In the genomic region with DNA sequence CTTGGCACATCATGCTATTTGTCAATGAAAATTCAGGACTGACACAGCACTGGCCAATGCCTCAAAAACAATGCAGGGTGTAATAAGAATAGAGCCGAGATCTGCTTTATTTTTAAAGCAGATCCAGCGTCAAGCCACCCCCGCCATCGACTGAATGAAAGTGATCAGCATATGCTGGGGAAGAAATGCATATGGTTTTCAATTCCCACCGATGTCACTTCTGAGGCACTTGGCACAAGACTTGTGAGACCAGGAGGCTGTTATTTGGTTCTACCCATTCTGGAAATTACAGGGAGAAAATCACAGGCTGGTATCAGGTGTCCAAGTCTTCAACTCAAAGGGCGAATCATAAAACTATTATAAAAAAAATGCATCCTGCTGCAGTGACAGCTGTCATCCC, we compare ENCODE assay signal across 20 mouse cellular contexts.
DNase-seq lines count a peak whose midpoint lies in the region; ATAC-seq and TF ChIP-seq lines count a peak whose summit lies in the region.
"Had no signal": no experiment of that assay in that cellular context is flagged by ENCODE, and none has a peak within 500 bp of the region (broad histone marks: within the 10 kb centered on the region; RNA-seq: fewer than 3 reads in every experiment).

No protein-coding gene starts in this region.

- no peaks in the 10 kb centered on the region for H3K9me3 ChIP-seq in hindbrain, postnatal 0 days (ENCODE audit: low read length)
- H3K9me3 ChIP-seq in hindbrain, embryonic 16.5 days (ENCODE audit: control insufficient read depth, low read length), result no peaks in the 10 kb centered on the region
- no peaks in the 10 kb centered on the region for H3K9me3 ChIP-seq in forebrain, embryonic 16.5 days (ENCODE audit: control insufficient read depth, low read length)
- H3K9me3 ChIP-seq: heart, embryonic 12.5 days; hindbrain, embryonic 15.5 days; limb, embryonic 13.5 days had no signal

- H3K27ac ChIP-seq in hindbrain, postnatal 0 days, result no peak overlapping the region
- H3K27ac ChIP-seq in hindbrain, embryonic 16.5 days (ENCODE audit: low read depth, low read length), result no peak overlapping the region
- 0 out of 2 replicates have a peak overlapping the region, but pooled peaks have one; percentile 6 for H3K27ac ChIP-seq in forebrain, embryonic 16.5 days (ENCODE audit: low read length)
- no peak overlapping the region for H3K27ac ChIP-seq in layer of hippocampus, adult 2 months
- H3K27ac ChIP-seq: hindbrain, embryonic 15.5 days; limb, embryonic 13.5 days; liver, embryonic 14.5 days had no signal

- no peak for ATAC-seq in hindbrain, postnatal 0 days
- ATAC-seq in hindbrain, embryonic 16.5 days, result no peak
- ATAC-seq in forebrain, embryonic 16.5 days, result peak; percentile 88
- ATAC-seq: activated CD4-positive, CD25-positive, alpha-beta regulatory T cell, adult 4 months; Patski had no signal

- H3K4me3 ChIP-seq in hindbrain, postnatal 0 days (ENCODE audit: low read length), result no peak overlapping the region
- H3K4me3 ChIP-seq in hindbrain, embryonic 16.5 days (ENCODE audit: low read length), result no peak overlapping the region
- H3K4me3 ChIP-seq in forebrain, embryonic 16.5 days (replicated peaks; ENCODE audit: low read length), result no peak overlapping the region
- no peak overlapping the region for H3K4me3 ChIP-seq in layer of hippocampus, adult 2 months
- H3K4me3 ChIP-seq: heart, embryonic 12.5 days; hindbrain, embryonic 15.5 days; limb, embryonic 13.5 days had no signal

- no peaks in the 10 kb centered on the region for H3K36me3 ChIP-seq in hindbrain, postnatal 0 days (ENCODE audit: insufficient read depth, low read length)
- no peaks in the 10 kb centered on the region for H3K36me3 ChIP-seq in hindbrain, embryonic 16.5 days (ENCODE audit: control insufficient read depth, insufficient read depth, low read length)
- no peaks in the 10 kb centered on the region for H3K36me3 ChIP-seq in forebrain, embryonic 16.5 days (ENCODE audit: control insufficient read depth, insufficient read depth)
- H3K36me3 ChIP-seq: heart, embryonic 12.5 days; hindbrain, embryonic 15.5 days; limb, embryonic 13.5 days had no signal

- H3K4me2 ChIP-seq in hindbrain, postnatal 0 days (ENCODE audit: low read depth, low read length), result no peak overlapping the region
- H3K4me2 ChIP-seq in hindbrain, embryonic 16.5 days (ENCODE audit: low read length), result no peak overlapping the region
- H3K4me2 ChIP-seq in forebrain, embryonic 16.5 days (ENCODE audit: low read length), result peak overlapping the region; percentile 7; the same call in 1 of the 2 replicates
- H3K4me2 ChIP-seq: heart, embryonic 12.5 days; hindbrain, embryonic 15.5 days; limb, embryonic 13.5 days had no signal

- no peaks in the 10 kb centered on the region for H3K4me1 ChIP-seq in hindbrain, postnatal 0 days (ENCODE audit: insufficient read depth, low read length)
- no peaks in the 10 kb centered on the region for H3K4me1 ChIP-seq in hindbrain, embryonic 16.5 days (ENCODE audit: control insufficient read depth, insufficient read depth, low read depth, low read length)
- peaks cover 4% of the 10 kb centered on the region for H3K4me1 ChIP-seq in forebrain, embryonic 16.5 days (replicated peaks; ENCODE audit: control insufficient read depth, insufficient read depth, low read length)
- H3K4me1 ChIP-seq: heart, embryonic 12.5 days; hindbrain, embryonic 15.5 days; limb, embryonic 13.5 days had no signal

- DNase-seq in hindbrain, postnatal 0 days (ENCODE audit: low spot score), result peak; percentile 13
- DNase-seq in layer of hippocampus, adult 2 months (ENCODE audit: low spot score in 2 of 2), result peak; percentile 18 to 55
- DNase-seq in right cerebral cortex, postnatal 14 days, result peak; percentile 11
- no peak for DNase-seq in heart, adult 18-20 months
- DNase-seq in adrenal gland, postnatal 36 days, result no peak
- DNase-seq: adrenal gland, postnatal 14 days; cerebellum, adult 9-10 months; heart, postnatal 36 days; kidney, adult 11 months; kidney, postnatal 10 days; lung, postnatal 10 days; thymus, adult 2 months had no signal

- no peak overlapping the region for H3K9ac ChIP-seq in hindbrain, postnatal 0 days (replicated peaks; ENCODE audit: low read length)
- no peak overlapping the region for H3K9ac ChIP-seq in hindbrain, embryonic 16.5 days (ENCODE audit: low read depth, low read length)
- H3K9ac ChIP-seq in forebrain, embryonic 16.5 days (replicated peaks; ENCODE audit: low read depth, low read length), result no peak overlapping the region
- H3K9ac ChIP-seq: heart, embryonic 12.5 days; hindbrain, embryonic 15.5 days; limb, embryonic 13.5 days; liver, embryonic 14.5 days had no signal

- WGBS in hindbrain, postnatal 0 days, result 63% methylated on average over 6 of the region's 6 CpGs
- WGBS in hindbrain, embryonic 16.5 days, result 63% methylated on average over 6 of the region's 6 CpGs
- 44% methylated on average over 6 of the region's 6 CpGs for WGBS in forebrain, embryonic 16.5 days

- no peak for TF ChIP-seq CTCF in hindbrain, postnatal 0 days (IDR thresholded peaks at IDR 0.05; ENCODE audit: low read depth)
- no peak for TF ChIP-seq CTCF in layer of hippocampus, adult 2 months (conservative IDR thresholded peaks at IDR 0.05)

- no peaks in the 10 kb centered on the region for H3K27me3 ChIP-seq in hindbrain, postnatal 0 days (ENCODE audit: insufficient read depth, low read length)
- no peaks in the 10 kb centered on the region for H3K27me3 ChIP-seq in hindbrain, embryonic 16.5 days (replicated peaks; ENCODE audit: control insufficient read depth, insufficient read depth, low read length)
- H3K27me3 ChIP-seq in forebrain, embryonic 16.5 days (replicated peaks; ENCODE audit: control insufficient read depth, insufficient read depth, low read length), result no peaks in the 10 kb centered on the region
- H3K27me3 ChIP-seq: heart, embryonic 12.5 days; hindbrain, embryonic 15.5 days; limb, embryonic 13.5 days; Patski had no signal

Comparison
In these comparisons a context has a peak if more than half of its experiments do, and no peak if none do; other contexts are left out.
1. DNase-seq: peak in hindbrain, postnatal 0 days (single experiment), layer of hippocampus, adult 2 months (2 of 2) and right cerebral cortex, postnatal 14 days (single experiment); none in heart, adult 18-20 months (0 of 2) and adrenal gland, postnatal 36 days (0 of 2).